Mouse (Mus musculus) liver, postnatal 0 days (tissue): ENCODE data around the gene Epb41l2. TPM values are rescaled to one million over a fixed set of nuclear protein-coding genes. Genes with fewer than 3 reads are reported as not detected.

Experiments
- ATAC-seq: fragments of 200-750 bp; cut with Nextera tagmentation; 2 replicates; pipeline ENCODE4 v1.8.0; 2017; ENCODE audit warnings: mild to moderate bottlenecking, moderate library complexity
- DNase-seq: peaks from one replicate; pipeline ENCODE4 v3.0.0-alpha.2; 2016
- H3K27ac ChIP-seq: fragments of 300-500 bp; sonication (generic); 2 replicates; pipeline ENCODE4 v1.5.1; 2014; ENCODE audit warnings: antibody characterized with exemption, moderate library complexity, mild to moderate bottlenecking, low read depth
- H3K27me3 ChIP-seq: fragments of 300-500 bp; sonication (generic); 2 replicates; pipeline ENCODE4 v1.6.1; 2014; ENCODE audit warnings: low read length, control low read depth, mixed read lengths; ENCODE audit not compliant: insufficient read depth
- H3K36me3 ChIP-seq: fragments of 300-500 bp; sonication (generic); replicated peaks from 2 replicates; pipeline ENCODE4 v1.6.1; 2014; ENCODE audit warnings: mild to moderate bottlenecking, control low read depth, low read length, moderate library complexity, mixed read lengths; ENCODE audit not compliant: insufficient read depth
- H3K4me1 ChIP-seq: fragments of 300-500 bp; sonication (generic); 2 replicates; pipeline ENCODE4 v1.6.1; 2014; ENCODE audit warnings: antibody characterized with exemption, mild to moderate bottlenecking, control low read depth; ENCODE audit not compliant: insufficient read depth
- H3K4me2 ChIP-seq: fragments of 300-500 bp; sonication (generic); 2 replicates; pipeline ENCODE4 v1.6.1; 2014; ENCODE audit warnings: low read depth, mild to moderate bottlenecking, low read length, moderate library complexity, mixed read lengths
- H3K4me3 ChIP-seq: fragments of 300-500 bp; sonication (generic); 2 replicates; pipeline ENCODE4 v1.5.1; 2014; ENCODE audit warnings: low read depth, low read length
- H3K9ac ChIP-seq: fragments of 300-500 bp; sonication (generic); replicated peaks from 2 replicates; pipeline ENCODE4 v1.6.1; 2014; ENCODE audit warnings: mild to moderate bottlenecking, moderate library complexity
- H3K9me3 ChIP-seq: fragments of 300-500 bp; sonication (generic); 2 replicates; pipeline ENCODE4 v1.6.1; 2016; ENCODE audit warnings: mild to moderate bottlenecking, control low read depth, low read length, mixed read lengths
- CTCF ChIP-seq: sonication (generic); IDR thresholded peaks from 2 replicates; pipeline ENCODE4 v1.5.1; 2016; ENCODE audit warnings: antibody characterized with exemption, low read depth
- EP300 ChIP-seq: IDR thresholded peaks from 2 replicates; pipeline ENCODE4 v1.6.1; 2016; ENCODE audit warnings: antibody characterized with exemption, low read depth, mild to moderate bottlenecking
- WGBS: fragments of 180-500 bp; shearing (Covaris S2); extraction: QIAGEN DNeasy Blood & Tissue Kit; methylation state at CpG from one replicate; pipeline ENCODE4 v1.1.7; 2014; ENCODE audit not compliant: insufficient replicate concordance; 5-methylcytosine and 5-hydroxymethylcytosine counted together
- polyA plus RNA-seq: library from polyadenylated mRNA; unstranded; fragments of >200 nt; fragmentation: Nextera tagmentation; extraction: Ambion mirVana; gene quantifications from 2 replicates; pipeline ENCODE4 v1.2.1, GENCODE M21; 2015

Epb41l2 gene
- polyA plus RNA-seq, 1 experiment from 2014 or later = 7.8 TPM

DNA sequence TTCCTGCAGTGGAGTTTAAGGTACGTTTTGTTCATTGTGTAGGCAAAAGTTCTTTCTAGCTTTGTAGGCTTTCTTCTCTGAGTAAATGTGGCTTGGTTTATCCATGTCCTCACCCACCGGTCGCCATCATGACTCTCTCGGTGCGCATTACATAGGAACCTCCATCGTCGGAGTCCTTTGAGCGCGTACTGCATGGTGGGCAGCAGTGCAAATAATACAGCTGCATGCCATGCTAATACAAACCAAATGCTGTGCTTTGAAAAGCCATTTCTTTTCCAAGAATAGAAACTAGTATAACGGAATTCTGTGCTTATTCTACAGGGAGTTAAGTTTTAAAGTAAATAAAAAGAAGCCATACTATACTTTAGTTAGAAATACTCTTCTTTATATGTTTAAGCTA is 24.8 kb downstream of the Epb41l2 start:
- Histone ChIP-seq H3K27ac (no peak overlapping the region), H3K4me1 (peaks cover 14% of the 10 kb centered on the region; the same call in 1 of the 2 replicates), H3K27me3 (no peaks in the 10 kb centered on the region), H3K9ac (no peak overlapping the region), H3K9me3 (no peaks in the 10 kb centered on the region), H3K4me2 (no peak overlapping the region), H3K4me3 (no peak overlapping the region), H3K36me3 (no peaks in the 10 kb centered on the region)
- 85% methylated on average over 10 of the region's 10 CpGs for WGBS
- no peak for DNase-seq
- ATAC-seq = no peak
- TF ChIP-seq EP300 (no peak), CTCF (no peak)

GRCm38 (mm10) chr10:25385811-25386580 is 26.4 kb downstream of the Epb41l2 start:
- H3K4me1 ChIP-seq = peaks cover 12% of the 10 kb centered on the region; the same call in 1 of the 2 replicates
- 74% methylated on average over 13 of the region's 13 CpGs for WGBS
- H3K9ac ChIP-seq = no peak overlapping the region
- no peak overlapping the region for H3K4me2 ChIP-seq
- DNase-seq = no peak
- H3K4me3 ChIP-seq = no peak overlapping the region
- H3K27me3 ChIP-seq = no peaks in the 10 kb centered on the region
- no peaks in the 10 kb centered on the region for H3K36me3 ChIP-seq
- H3K9me3 ChIP-seq = no peaks in the 10 kb centered on the region
- no peak for ATAC-seq
- TF ChIP-seq CTCF = no peak
- TF ChIP-seq EP300 = no peak
- no peak overlapping the region for H3K27ac ChIP-seq

- TF ChIP-seq CTCF (no peak), EP300 (no peak)
- no peaks in the 10 kb centered on the region for H3K36me3 ChIP-seq
- H3K9me3 ChIP-seq = no peaks in the 10 kb centered on the region
- H3K4me3 ChIP-seq = no peak overlapping the region
- no peak overlapping the region for H3K27ac ChIP-seq
- no peak overlapping the region for H3K4me2 ChIP-seq
- no peak for DNase-seq
- no peak for ATAC-seq
- no peaks in the 10 kb centered on the region for H3K27me3 ChIP-seq
- no peak overlapping the region for H3K9ac ChIP-seq
- WGBS = 82% methylated on average over 4 of the region's 4 CpGs
- H3K4me1 ChIP-seq = peaks cover 12% of the 10 kb centered on the region; the same call in 1 of the 2 replicates
Observed at GRCm38 (mm10) chr10:25386868-25387267, 27.3 kb downstream of the Epb41l2 start.

DNA sequence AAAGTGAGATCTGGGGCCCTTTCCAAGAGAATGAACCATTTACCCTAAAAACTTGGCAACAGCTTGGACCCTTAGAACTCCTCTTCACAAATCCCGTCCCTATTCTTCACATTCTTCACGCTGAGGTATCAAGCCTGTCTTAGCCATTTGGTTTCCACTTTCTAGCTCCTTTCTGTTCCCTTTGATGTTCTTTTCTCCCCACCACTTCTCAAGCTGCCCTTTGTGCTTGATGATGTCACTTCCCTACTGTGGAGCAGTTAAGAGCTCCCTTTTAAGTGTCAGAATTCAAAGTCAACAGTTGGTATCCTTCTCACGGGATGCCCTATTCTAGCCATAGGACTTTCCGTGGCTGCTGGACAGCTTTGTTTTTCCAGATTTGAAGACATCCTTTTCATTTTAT is 27.7 kb downstream of the Epb41l2 start:
- no peak overlapping the region for H3K4me2 ChIP-seq
- no peak for TF ChIP-seq CTCF
- TF ChIP-seq EP300 = no peak
- H3K27ac ChIP-seq = no peak overlapping the region
- ATAC-seq = no peak
- peaks cover 12% of the 10 kb centered on the region; the same call in 1 of the 2 replicates for H3K4me1 ChIP-seq
- no peaks in the 10 kb centered on the region for H3K9me3 ChIP-seq
- H3K36me3 ChIP-seq = no peaks in the 10 kb centered on the region
- H3K9ac ChIP-seq = no peak overlapping the region
- no peak overlapping the region for H3K4me3 ChIP-seq
- 53% methylated on average over 4 of the region's 4 CpGs for WGBS
- DNase-seq = no peak
- H3K27me3 ChIP-seq = no peaks in the 10 kb centered on the region

- ATAC-seq (peak; percentile 43), DNase-seq (no peak)
- TF ChIP-seq EP300 (no peak), CTCF (no peak)
- H3K4me3 ChIP-seq = no peak overlapping the region
- no peak overlapping the region for H3K9ac ChIP-seq
- peaks cover 12% of the 10 kb centered on the region for H3K4me1 ChIP-seq
- no peaks in the 10 kb centered on the region for H3K27me3 ChIP-seq
- H3K27ac ChIP-seq = no peak overlapping the region
- no peak overlapping the region for H3K4me2 ChIP-seq
- H3K36me3 ChIP-seq = no peaks in the 10 kb centered on the region
- 84% methylated on average over 7 of the region's 7 CpGs for WGBS
- H3K9me3 ChIP-seq = no peaks in the 10 kb centered on the region
Observed at GRCm38 (mm10) chr10:25392786-25393185, 33.2 kb downstream of the Epb41l2 start.

DNA sequence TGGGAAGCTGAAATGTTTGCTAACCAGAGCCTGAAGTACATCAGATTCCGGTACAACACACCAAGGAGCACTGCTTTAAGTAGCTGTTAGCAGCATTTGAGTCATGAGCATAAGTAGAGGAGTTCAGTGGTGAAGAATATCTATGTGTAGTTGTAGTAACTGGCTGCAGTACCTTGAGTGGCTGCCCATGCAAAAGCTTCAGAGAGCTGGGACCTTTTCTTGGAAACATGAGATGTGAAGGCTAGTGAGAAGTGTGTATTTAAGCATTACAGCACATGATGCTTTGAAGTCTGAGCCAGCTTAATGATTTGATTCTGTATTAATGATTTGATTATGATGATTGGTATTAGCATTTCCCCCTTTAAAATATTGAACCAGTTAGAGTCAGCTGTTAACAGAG is 34.1 kb downstream of the Epb41l2 start:
- 58% methylated on average over 1 of the region's 1 CpGs for WGBS
- Histone ChIP-seq H3K27me3 (no peaks in the 10 kb centered on the region), H3K27ac (no peak overlapping the region), H3K4me3 (no peak overlapping the region), H3K36me3 (no peaks in the 10 kb centered on the region), H3K4me1 (peaks cover 15% of the 10 kb centered on the region), H3K4me2 (no peak overlapping the region), H3K9ac (no peak overlapping the region), H3K9me3 (no peaks in the 10 kb centered on the region)
- no peak for DNase-seq
- no peak for ATAC-seq
- TF ChIP-seq EP300 (no peak), CTCF (no peak)
